Mouse (Mus musculus) bone marrow macrophage, adult 2 months (primary cell): ENCODE measurements around the gene Asic2.

ENCODE experiments used
- CTCF ChIP-seq: IDR thresholded peaks from 2 replicates; pipeline ENCODE4 v1.5.1; 2012; ENCODE audit warnings: low read depth, mild to moderate bottlenecking, low read length, moderate library complexity
- POLR2A ChIP-seq: IDR thresholded peaks from 2 replicates; pipeline ENCODE4 v1.6.1; 2012; ENCODE audit warnings: mild to moderate bottlenecking, low read depth, low read length, borderline replicate concordance

DNA sequence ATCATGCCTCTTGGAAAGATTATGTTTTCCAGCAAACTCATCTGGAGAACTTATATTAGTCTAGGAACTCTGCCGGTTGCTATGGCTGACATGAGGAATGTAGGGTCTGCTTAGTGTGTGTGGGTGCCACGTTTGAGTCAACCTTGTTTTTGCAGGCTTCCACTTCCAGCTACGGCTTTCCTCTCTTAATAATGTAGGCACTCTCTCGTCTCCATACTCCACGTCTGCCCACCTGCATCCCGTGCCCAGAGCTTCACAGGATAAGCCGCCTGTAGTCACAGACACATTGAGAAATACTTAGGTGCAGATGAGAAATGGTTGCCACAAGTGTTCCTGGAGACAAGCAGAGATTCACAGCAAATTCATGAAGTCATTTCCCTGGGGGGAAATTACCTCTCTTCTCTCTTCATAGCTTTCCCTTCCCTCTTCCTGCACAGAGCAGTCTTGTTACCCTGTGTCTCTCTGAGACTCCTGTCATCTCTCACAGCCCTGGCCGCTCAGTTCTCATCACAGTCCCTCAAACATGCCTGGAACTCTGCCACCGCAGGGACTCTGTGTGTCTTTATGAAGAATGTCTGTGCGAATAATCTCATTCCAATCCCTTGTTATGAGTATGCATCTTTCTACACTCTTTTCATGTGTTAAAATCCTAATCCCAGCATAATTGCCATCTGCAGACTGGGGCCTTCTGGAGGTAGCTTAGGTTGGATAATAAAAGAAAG is 102.4 kb downstream of the Asic2 start:
- TF ChIP-seq CTCF (no peak), POLR2A (no peak)
